Mouse (Mus musculus) MEL (cell line): ENCODE measurements around the gene Rnaset2a. TPM values are rescaled to one million over a fixed set of nuclear protein-coding genes. Genes with fewer than 3 reads are reported as not detected.
"Not testable (repeated sequence)": the region's sequence is repeated elsewhere in the genome, so short reads cannot be mapped to it uniquely, and the experiment has no call there.

ENCODE experiments used
- DNase-seq: peaks from one replicate; pipeline ENCODE4 v3.0.0; 2011; ENCODE audit warnings: low read depth, low spot score
- H3K27ac ChIP-seq: 2 replicates; pipeline ENCODE4 v1.5.1; 2012; ENCODE audit warnings: low read depth, mild to moderate bottlenecking, control low read depth, low read length, moderate library complexity; ENCODE audit not compliant: control insufficient read depth
- H3K27me3 ChIP-seq, 2 experiments: fragments of 150-350 bp in 1 of 2; sonication (generic) in 1 of 2; 2 replicates each; pipeline ENCODE4 v1.6.1; 2012; ENCODE audit warnings: low read length in 2 of 2, mild to moderate bottlenecking in 2 of 2, improper control_type of control experiment in 1 of 2, moderate library complexity in 1 of 2; ENCODE audit not compliant: insufficient read depth in 2 of 2, control insufficient read depth in 1 of 2
- H3K36me3 ChIP-seq, 2 experiments: 2 replicates each; pipeline ENCODE4 v1.6.1; 2012 to 2014; ENCODE audit warnings: low read length in 2 of 2, improper control_type of control experiment in 1 of 2, inconsistent platforms in 1 of 2, mild to moderate bottlenecking in 1 of 2; ENCODE audit not compliant: insufficient read depth in 2 of 2, control insufficient read depth in 1 of 2
- H3K4me1 ChIP-seq, 2 experiments: fragments of 150-350 bp in 1 of 2; sonication (generic) in 1 of 2; 2 replicates each; pipeline ENCODE4 v1.6.1; 2012; ENCODE audit warnings: low read length in 2 of 2, improper control_type of control experiment in 1 of 2, mild to moderate bottlenecking in 1 of 2; ENCODE audit not compliant: insufficient read depth in 2 of 2, control insufficient read depth in 1 of 2
- H3K4me3 ChIP-seq, 2 experiments: fragments of 150-350 bp in 1 of 2; sonication (generic) in 1 of 2; 2 replicates each; pipeline ENCODE4 v1.5.1; 2012; ENCODE audit warnings: low read depth in 2 of 2, low read length in 2 of 2, mild to moderate bottlenecking in 2 of 2, moderate library complexity in 2 of 2, control low read depth in 1 of 2, improper control_type of control experiment in 1 of 2; ENCODE audit not compliant: control insufficient read depth in 1 of 2, insufficient read depth in 1 of 2
- H3K79me2 ChIP-seq: 2 replicates; pipeline ENCODE4 v1.6.1; 2012; ENCODE audit warnings: mild to moderate bottlenecking, low read length, moderate library complexity; ENCODE audit not compliant: control insufficient read depth, poor library complexity, insufficient read depth
- H3K9ac ChIP-seq: 2 replicates; pipeline ENCODE4 v1.6.1; 2012; ENCODE audit warnings: low read depth, mild to moderate bottlenecking, control low read depth, low read length, moderate library complexity; ENCODE audit not compliant: control insufficient read depth, poor library complexity, severe bottlenecking
- H3K9me3 ChIP-seq: fragments of 150-350 bp; sonication (generic); replicated peaks from 2 replicates; pipeline ENCODE4 v1.6.1; 2012; ENCODE audit warnings: mild to moderate bottlenecking, low read length, improper control_type of control experiment, moderate library complexity; ENCODE audit not compliant: insufficient read depth
- BHLHE40 ChIP-seq: IDR thresholded peaks from 2 replicates; pipeline ENCODE4 v1.6.1; 2012; ENCODE audit warnings: low read depth, mild to moderate bottlenecking, inconsistent platforms, low read length, improper control_type of control experiment, borderline replicate concordance
- CHD1 ChIP-seq: IDR thresholded peaks from 2 replicates; pipeline ENCODE4 v1.6.1; 2012; ENCODE audit warnings: low read depth, mild to moderate bottlenecking, inconsistent platforms, low read length, improper control_type of control experiment
- E2F4 ChIP-seq: IDR thresholded peaks from 2 replicates; pipeline ENCODE4 v1.6.1; 2011; ENCODE audit warnings: low read depth, low read length, improper control_type of control experiment, borderline replicate concordance
- ETS1 ChIP-seq: IDR thresholded peaks from 2 replicates; pipeline ENCODE4 v1.6.1; 2012; ENCODE audit warnings: low read depth, mild to moderate bottlenecking, inconsistent platforms, low read length, improper control_type of control experiment, moderate library complexity
- GABPA ChIP-seq: IDR thresholded peaks from 2 replicates; pipeline ENCODE4 v1.6.1; 2012; ENCODE audit warnings: low read depth, mild to moderate bottlenecking, inconsistent platforms, low read length, improper control_type of control experiment, moderate library complexity
- GATA1 ChIP-seq: IDR thresholded peaks from 2 replicates; pipeline ENCODE4 v1.6.1; 2011; ENCODE audit warnings: low read depth, low read length, improper control_type of control experiment
- MYB ChIP-seq: IDR thresholded peaks from 2 replicates; pipeline ENCODE4 v1.6.1; 2011; ENCODE audit warnings: mild to moderate bottlenecking, low read depth, low read length, improper control_type of control experiment
- POLR2A ChIP-seq, 2 experiments: IDR thresholded peaks; 2 replicates each; pipeline ENCODE4 v1.6.1; 2011 to 2012; ENCODE audit warnings: low read length in 2 of 2, mild to moderate bottlenecking in 2 of 2, control low read depth in 1 of 2, improper control_type of control experiment in 1 of 2, low read depth in 1 of 2, moderate library complexity in 1 of 2; ENCODE audit not compliant: control insufficient read depth in 1 of 2, insufficient read depth in 1 of 2, poor library complexity in 1 of 2
- RCOR1 ChIP-seq: IDR thresholded peaks from 2 replicates; pipeline ENCODE4 v1.6.1; 2012; ENCODE audit warnings: low read depth, mild to moderate bottlenecking, inconsistent platforms, low read length, improper control_type of control experiment
- SIN3A ChIP-seq: IDR thresholded peaks from 2 replicates; pipeline ENCODE4 v1.6.1; 2012; ENCODE audit warnings: low read length, improper control_type of control experiment, inconsistent platforms
- TAL1 ChIP-seq: IDR thresholded peaks from 2 replicates; pipeline ENCODE4 v1.6.1; 2012; ENCODE audit warnings: mild to moderate bottlenecking, inconsistent platforms, low read length, moderate library complexity, mixed read lengths
- USF1 ChIP-seq: IDR thresholded peaks from 2 replicates; pipeline ENCODE4 v1.6.1; 2014; ENCODE audit warnings: low read depth, mild to moderate bottlenecking, inconsistent platforms, low read length, improper control_type of control experiment, moderate library complexity
- USF2 ChIP-seq, 2 experiments: IDR thresholded peaks; 2 replicates each; pipeline ENCODE4 v1.6.1; 2011 to 2012; ENCODE audit warnings: improper control_type of control experiment in 2 of 2, low read length in 2 of 2, borderline replicate concordance in 1 of 2, inconsistent platforms in 1 of 2, low read depth in 1 of 2, mild to moderate bottlenecking in 1 of 2; ENCODE audit not compliant: insufficient read depth in 1 of 2
- polyA plus RNA-seq, 2 experiments: library from polyadenylated mRNA; stranded (reverse) in 1 of 2; unstranded in 1 of 2; fragments of >175 nt in 1 of 2; fragments of >200 nt in 1 of 2; gene quantifications; 2 replicates each; pipeline versions ENCODE4 v1.2.1 to v1.2.4; 2012; ENCODE audit warnings: low replicate concordance in 2 of 2, low read depth in 1 of 2; ENCODE audit not compliant: insufficient read length in 2 of 2, insufficient read depth in 1 of 2, missing spikeins in 1 of 2
- total RNA-seq: library from RNA; depleted of rRNA; stranded (reverse); fragments of 300-350 nt; gene quantifications from 2 replicates; pipeline ENCODE4 v1.2.3, GENCODE M21; 2012

Gene Rnaset2a
- total and polyA plus RNA-seq, 3 experiments: 11.6 to 49.3 TPM; not detected in 1

- H3K27me3 ChIP-seq: no peaks in the 10 kb centered on the region
- TF ChIP-seq GABPA: no peak
- TF ChIP-seq TAL1: no peak
- no peak for TF ChIP-seq GATA1
- no peak for TF ChIP-seq ETS1
- TF ChIP-seq RCOR1: no peak
- no peak for TF ChIP-seq CHD1
- no peak for TF ChIP-seq POLR2A (IDR thresholded peaks at IDR 0.05; ENCODE audit: control insufficient read depth in 1 of 2, insufficient read depth in 1 of 2, low read depth in 1 of 2, low read length in 2 of 2, poor library complexity in 1 of 2)
- no peak for TF ChIP-seq MYB
- no peak for TF ChIP-seq E2F4
- no peak for TF ChIP-seq USF1
- DNase-seq: no peak
- peaks cover 13% of the 10 kb centered on the region for H3K79me2 ChIP-seq
- H3K4me3 ChIP-seq: no peak overlapping the region
- no peak overlapping the region for H3K9ac ChIP-seq
- no peaks in the 10 kb centered on the region for H3K9me3 ChIP-seq
- H3K27ac ChIP-seq: no peak overlapping the region
- H3K36me3 ChIP-seq: peaks cover 0 to 47% of the 10 kb centered on the region in 2 experiments; a peak in 3 of 4 replicates
- no peaks in the 10 kb centered on the region for H3K4me1 ChIP-seq
Observed at GRCm38 (mm10) chr17:8170331-8170730, 22.4 kb upstream of the Rnaset2a start.

DNA sequence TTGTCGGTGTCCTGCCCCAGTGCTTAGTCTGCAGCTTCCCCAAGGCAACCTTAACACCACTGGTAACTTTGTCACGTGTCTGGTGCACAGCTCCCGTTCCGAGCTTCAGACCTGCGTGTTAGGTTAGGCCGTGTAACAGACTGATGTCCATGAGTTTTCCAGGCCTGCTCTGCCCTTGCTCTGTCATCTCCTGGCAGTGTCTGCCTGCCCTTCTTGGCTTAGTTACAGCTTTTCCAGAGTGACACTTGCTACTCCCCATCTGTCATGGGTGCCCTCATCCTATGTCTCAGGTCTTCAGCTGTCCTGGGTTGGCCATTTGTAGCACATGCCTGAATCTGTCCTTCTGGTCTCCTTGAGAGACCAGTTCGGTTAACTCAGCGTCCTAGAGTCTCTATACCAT is 19.5 kb upstream of the Rnaset2a start:
- Histone ChIP-seq H3K79me2 (peaks cover 13% of the 10 kb centered on the region), H3K36me3 (peaks cover 0 to 27% of the 10 kb centered on the region in 2 experiments)
- not testable (repeated sequence) for H3K27ac ChIP-seq, H3K9ac ChIP-seq, H3K9me3 ChIP-seq, H3K4me1 ChIP-seq, H3K27me3 ChIP-seq, H3K4me3 ChIP-seq, DNase-seq

- Histone ChIP-seq H3K4me3 (peak overlapping the region; percentile 75 to 94), H3K9ac (peak overlapping the region; percentile 89; the same call in 1 of the 2 replicates), H3K36me3 (peaks cover 0 to 20% of the 10 kb centered on the region in 2 experiments), H3K79me2 (peaks cover 13% of the 10 kb centered on the region)
- H3K4me1 ChIP-seq, H3K9me3 ChIP-seq, H3K27ac ChIP-seq, DNase-seq, H3K27me3 ChIP-seq: not testable (repeated sequence)
Observed at GRCm38 (mm10) chr17:8166454-8166853, 18.6 kb upstream of the Rnaset2a start.

DNA sequence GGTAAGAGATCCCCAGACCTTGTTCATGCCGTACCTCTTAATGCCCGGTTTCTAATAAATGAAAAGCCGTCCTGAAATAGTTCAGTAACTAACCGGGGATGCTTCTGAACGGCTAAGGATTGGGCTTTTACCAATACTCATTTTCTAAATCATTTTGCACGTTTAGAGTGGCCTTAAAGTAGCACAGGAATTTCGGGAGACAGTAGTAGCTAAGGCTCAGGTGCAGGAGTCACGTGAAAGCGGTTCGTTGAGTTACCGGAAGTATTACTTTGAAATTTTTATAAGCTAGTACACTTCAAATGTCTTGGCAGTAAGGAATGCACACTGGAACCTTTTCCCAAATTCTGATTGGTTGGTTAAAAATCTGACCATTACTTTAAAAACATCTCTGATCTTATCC is 18.1 kb upstream of the Rnaset2a start:
- Histone ChIP-seq H3K4me3 (peak overlapping the region; percentile 75 to 94), H3K79me2 (peaks cover 13% of the 10 kb centered on the region), H3K9ac (peak overlapping the region; percentile 89), H3K36me3 (peaks cover 0 to 16% of the 10 kb centered on the region in 2 experiments), H3K27ac (peak overlapping the region; percentile 71)
- TF ChIP-seq BHLHE40 (peak; percentile 53; the same call in 1 of the 2 replicates), SIN3A (peak; percentile 41; the same call in 1 of the 2 replicates), USF1 (peak; percentile 58; the same call in 1 of the 2 replicates), USF2 (IDR thresholded peaks at IDR 0.05; ENCODE audit: borderline replicate concordance in 1 of 2, insufficient read depth in 1 of 2, low read depth in 1 of 2, low read length in 2 of 2) (0 out of 4 replicates have a peak, but pooled peaks of 1 of the 2 experiments have one; percentile 12)
- not testable (repeated sequence) for H3K27me3 ChIP-seq, H3K9me3 ChIP-seq, H3K4me1 ChIP-seq
- peak; percentile 30 for DNase-seq

DNA sequence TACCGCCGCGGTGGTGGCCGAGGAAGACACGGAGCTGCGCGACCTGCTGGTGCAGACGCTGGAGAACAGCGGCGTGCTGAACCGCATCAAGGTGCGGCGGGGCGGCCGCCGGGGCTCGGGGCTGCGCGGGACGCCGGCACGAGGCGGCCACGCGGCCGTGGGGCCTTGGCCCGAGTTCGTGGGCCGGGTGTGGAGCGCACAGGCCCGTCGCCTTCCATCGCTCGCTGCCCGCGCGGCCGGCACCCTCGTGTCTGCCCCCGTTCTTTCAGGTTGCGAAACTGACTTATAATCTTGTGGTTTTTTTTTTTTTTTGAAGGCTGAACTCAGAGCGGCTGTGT is 17.7 kb upstream of the Rnaset2a start:
- not testable (repeated sequence) for H3K27me3 ChIP-seq, H3K4me1 ChIP-seq, H3K9me3 ChIP-seq
- peak overlapping the region; percentile 71 for H3K27ac ChIP-seq
- peaks cover 13% of the 10 kb centered on the region for H3K79me2 ChIP-seq
- peak; percentile 28 for DNase-seq
- H3K4me3 ChIP-seq: peak overlapping the region; percentile 75 to 94
- H3K36me3 ChIP-seq: peaks cover 0 to 16% of the 10 kb centered on the region in 2 experiments
- peak overlapping the region; percentile 89 for H3K9ac ChIP-seq
